Mouse (Mus musculus): Measurements from ENCODE around the gene Tcn2. TPM values are rescaled to one million over a fixed set of nuclear protein-coding genes. Genes with fewer than 3 reads are reported as not detected.
A peak's percentile ranks its signal among the peaks of the same experiment; 100 is the strongest.

Tcn2 gene
- total and polyA plus RNA-seq, 3 experiments = 1.3 to 8.6 (median 2.5) TPM

- Histone ChIP-seq H3K4me2 (ENCODE audit: insufficient read depth, low read depth, poor library complexity, severe bottlenecking) (no peak overlapping the region), H3K36me3 (replicated peaks in 1 of 2; ENCODE audit: control insufficient read depth in 1 of 2, insufficient read depth in 1 of 2, low read length in 1 of 2) (no peaks in the 10 kb centered on the region), H3K27me3 (replicated peaks) (peaks cover 54% of the 10 kb centered on the region), H3K4me1 (ENCODE audit: control insufficient read depth in 1 of 2, insufficient read depth in 2 of 2) (0 out of 4 replicates have a peak, but pooled peaks cover 0 to under 1% of the 10 kb centered on the region in 2 experiments), H3K79me2 (replicated peaks; ENCODE audit: control insufficient read depth, extremely low read depth, insufficient read depth, poor library complexity, severe bottlenecking) (no peaks in the 10 kb centered on the region), H3K9ac (ENCODE audit: insufficient read depth, low read depth) (no peak overlapping the region), H3K9me3 (replicated peaks; ENCODE audit: low read length) (no peaks in the 10 kb centered on the region), H3K4me3 (replicated peaks in 1 of 3; ENCODE audit: low read depth in 2 of 3, low read length in 2 of 3, poor library complexity in 1 of 3) (no peak overlapping the region), H3K27ac (ENCODE audit: insufficient read depth, low read depth) (no peak overlapping the region)
- in situ Hi-C loops (cut with MboI; ENCODE audit: low pct_ligation_motif_present, low pct_unique_long_range_greater_than_20kb, low sequenced_read_pairs) = loop anchor here (25.0 kb wide), 1 partner anchor 385 kb away; the partner anchor contains the start of gene Smtn
- no peak for TF ChIP-seq SIN3A (IDR thresholded peaks at IDR 0.05; ENCODE audit: low read length)
- no peak for TF ChIP-seq NRF1 (IDR thresholded peaks at IDR 0.05; ENCODE audit: low read depth, low read length)
- TF ChIP-seq GABPA (IDR thresholded peaks at IDR 0.05; ENCODE audit: insufficient replicate concordance, low read depth, low read length) = no peak
- no peak for DNase-seq (ENCODE audit: extremely low read depth)
- dilution Hi-C loops (cut with MboI; ENCODE audit: extremely low pct_ligation_motif_present, extremely low pct_unique_long_range_greater_than_20kb, low sequenced_read_pairs) = no loop called here
Measured at GRCm38 (mm10) chr11:3922115-3922514, 9.8 kb downstream of the Tcn2 start.

- H3K9ac ChIP-seq (ENCODE audit: insufficient read depth, low read depth) = no peak overlapping the region
- in situ Hi-C loops (cut with MboI; ENCODE audit: low pct_ligation_motif_present, low pct_unique_long_range_greater_than_20kb, low sequenced_read_pairs) = loop anchor here (25.0 kb wide), 1 partner anchor 384 kb away; the partner anchor contains the start of gene Smtn
- dilution Hi-C loops (cut with MboI; ENCODE audit: extremely low pct_ligation_motif_present, extremely low pct_unique_long_range_greater_than_20kb, low sequenced_read_pairs) = no loop called here
Measured at GRCm38 (mm10) chr11:3921281-3921850, 10.6 kb downstream of the Tcn2 start.

DNA sequence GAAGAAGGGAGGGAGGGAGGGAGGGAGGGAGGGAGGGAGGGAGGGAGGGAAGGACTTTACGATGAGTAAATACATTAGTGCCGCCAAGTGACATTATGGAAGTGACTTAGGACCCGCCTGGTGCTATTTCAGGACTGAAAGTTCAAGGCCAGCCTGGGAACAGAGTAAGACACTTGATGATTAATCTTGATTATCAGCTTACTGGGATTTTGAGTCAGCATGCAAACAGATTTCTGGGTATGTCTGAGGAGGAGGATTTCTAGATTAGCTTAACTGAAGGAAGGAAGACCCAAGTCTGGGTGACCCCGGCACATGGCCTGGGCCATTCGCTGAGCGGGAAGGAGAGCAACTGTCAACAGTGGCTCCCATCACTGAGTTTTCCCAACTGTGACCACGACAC is 11.5 kb downstream of the Tcn2 start:
- Histone ChIP-seq H3K9me3 (replicated peaks; ENCODE audit: low read length) (no peaks in the 10 kb centered on the region), H3K4me1 (ENCODE audit: control insufficient read depth in 1 of 2, insufficient read depth in 2 of 2) (peaks cover 7 to 10% of the 10 kb centered on the region in 2 experiments; a peak in 3 of 4 replicates), H3K36me3 (replicated peaks in 1 of 2; ENCODE audit: control insufficient read depth in 1 of 2, insufficient read depth in 1 of 2, low read length in 1 of 2) (no peaks in the 10 kb centered on the region), H3K27me3 (replicated peaks) (peaks cover 43% of the 10 kb centered on the region), H3K4me2 (ENCODE audit: insufficient read depth, low read depth, poor library complexity, severe bottlenecking) (no peak overlapping the region), H3K4me3 (replicated peaks in 1 of 3; ENCODE audit: low read depth in 2 of 3, low read length in 2 of 3, poor library complexity in 1 of 3) (no peak overlapping the region), H3K27ac (ENCODE audit: insufficient read depth, low read depth) (no peak overlapping the region), H3K9ac (ENCODE audit: insufficient read depth, low read depth) (no peak overlapping the region), H3K79me2 (replicated peaks; ENCODE audit: control insufficient read depth, extremely low read depth, insufficient read depth, poor library complexity, severe bottlenecking) (no peaks in the 10 kb centered on the region)
- in situ Hi-C loops (cut with MboI; ENCODE audit: low pct_ligation_motif_present, low pct_unique_long_range_greater_than_20kb, low sequenced_read_pairs) = loop anchor here (25.0 kb wide), 1 partner anchor 383 kb away; the partner anchor contains the start of gene Smtn
- dilution Hi-C loops (cut with MboI; ENCODE audit: extremely low pct_ligation_motif_present, extremely low pct_unique_long_range_greater_than_20kb, low sequenced_read_pairs) = no loop called here
- DNase-seq (ENCODE audit: extremely low read depth) = no peak
- no peak for TF ChIP-seq TCF12 (IDR thresholded peaks at IDR 0.05; ENCODE audit: low read depth, low read length)
- no peak for TF ChIP-seq RAD21 (IDR thresholded peaks at IDR 0.05; ENCODE audit: low read depth, low read length)
- TF ChIP-seq HCFC1 (IDR thresholded peaks at IDR 0.05; ENCODE audit: low read depth, low read length) = no peak
- no peak for TF ChIP-seq SMC3 (IDR thresholded peaks at IDR 0.05; ENCODE audit: low read depth, low read length)
- no peak for TF ChIP-seq NRF1 (IDR thresholded peaks at IDR 0.05; ENCODE audit: low read depth, low read length)
- TF ChIP-seq RCOR1 (conservative IDR thresholded peaks at IDR 0.05; ENCODE audit: low read depth, low read length) = no peak
- TF ChIP-seq NELFE (IDR thresholded peaks at IDR 0.05; ENCODE audit: low read depth, low read length) = no peak
- no peak for TF ChIP-seq MYC (IDR thresholded peaks at IDR 0.05; ENCODE audit: low read depth, low read length)
- no peak for TF ChIP-seq IRF4 (IDR thresholded peaks at IDR 0.05; ENCODE audit: low read depth, low read length)
- no peak for TF ChIP-seq KAT2A (IDR thresholded peaks at IDR 0.05; ENCODE audit: insufficient replicate concordance, low read length)
- TF ChIP-seq MAZ (IDR thresholded peaks at IDR 0.05; ENCODE audit: low read depth, low read length) = no peak
- no peak for TF ChIP-seq USF2 (conservative IDR thresholded peaks at IDR 0.05; ENCODE audit: low read depth, low read length)
- no peak for TF ChIP-seq MEF2A (IDR thresholded peaks at IDR 0.05; ENCODE audit: borderline replicate concordance, low read depth, low read length)
- no peak for TF ChIP-seq POLR2A (IDR thresholded peaks at IDR 0.05; ENCODE audit: low read depth, low read length)
- no peak for TF ChIP-seq ZC3H11A (IDR thresholded peaks at IDR 0.05; ENCODE audit: low read depth, low read length)

More at GRCm38 (mm10) chr11:3921281-3921850, 10.6 kb downstream of the Tcn2 start:
- Histone ChIP-seq H3K79me2 (replicated peaks; ENCODE audit: control insufficient read depth, extremely low read depth, insufficient read depth, poor library complexity, severe bottlenecking) (no peaks in the 10 kb centered on the region), H3K4me3 (replicated peaks in 1 of 3; ENCODE audit: low read depth in 2 of 3, low read length in 2 of 3, poor library complexity in 1 of 3) (no peak overlapping the region), H3K27ac (ENCODE audit: insufficient read depth, low read depth) (no peak overlapping the region), H3K36me3 (replicated peaks in 1 of 2; ENCODE audit: control insufficient read depth in 1 of 2, insufficient read depth in 1 of 2, low read length in 1 of 2) (no peaks in the 10 kb centered on the region), H3K4me1 (ENCODE audit: control insufficient read depth in 1 of 2, insufficient read depth in 2 of 2) (peaks cover 5 to 7% of the 10 kb centered on the region in 2 experiments; a peak in 3 of 4 replicates), H3K27me3 (replicated peaks) (peaks cover 48% of the 10 kb centered on the region), H3K4me2 (ENCODE audit: insufficient read depth, low read depth, poor library complexity, severe bottlenecking) (no peak overlapping the region), H3K9me3 (replicated peaks; ENCODE audit: low read length) (no peaks in the 10 kb centered on the region)
- no peak for TF ChIP-seq USF1 (IDR thresholded peaks at IDR 0.05; ENCODE audit: low read depth, low read length)
- TF ChIP-seq SIN3A (IDR thresholded peaks at IDR 0.05; ENCODE audit: low read length) = no peak
- no peak for TF ChIP-seq NELFE (IDR thresholded peaks at IDR 0.05; ENCODE audit: low read depth, low read length)
- TF ChIP-seq CHD1 (IDR thresholded peaks at IDR 0.05; ENCODE audit: low read depth, low read length) = no peak
- no peak for TF ChIP-seq IRF4 (IDR thresholded peaks at IDR 0.05; ENCODE audit: low read depth, low read length)
- no peak for TF ChIP-seq MEF2A (IDR thresholded peaks at IDR 0.05; ENCODE audit: borderline replicate concordance, low read depth, low read length)
- TF ChIP-seq JUND (conservative IDR thresholded peaks at IDR 0.05; ENCODE audit: low read depth, low read length) = no peak
- TF ChIP-seq BHLHE40 (IDR thresholded peaks at IDR 0.05; ENCODE audit: low read depth, low read length) = no peak
- TF ChIP-seq CTCF (conservative IDR thresholded peaks at IDR 0.05 in 1 of 2, IDR thresholded peaks at IDR 0.05 in 1 of 2; ENCODE audit: low read depth in 2 of 2, low read length in 2 of 2) = peak; percentile 87 to 96
- TF ChIP-seq HCFC1 (IDR thresholded peaks at IDR 0.05; ENCODE audit: low read depth, low read length) = no peak
- no peak for TF ChIP-seq POLR2AphosphoS2 (IDR thresholded peaks at IDR 0.05; ENCODE audit: low read depth, low read length)
- TF ChIP-seq RCOR1 (conservative IDR thresholded peaks at IDR 0.05; ENCODE audit: low read depth, low read length) = no peak
- TF ChIP-seq RAD21 (IDR thresholded peaks at IDR 0.05; ENCODE audit: low read depth, low read length) = peak; percentile 57
- no peak for TF ChIP-seq CHD2 (IDR thresholded peaks at IDR 0.05; ENCODE audit: low read length)
- no peak for TF ChIP-seq NRF1 (IDR thresholded peaks at IDR 0.05; ENCODE audit: low read depth, low read length)
- TF ChIP-seq PAX5 (IDR thresholded peaks at IDR 0.05; ENCODE audit: low read length) = no peak
- no peak for TF ChIP-seq USF2 (conservative IDR thresholded peaks at IDR 0.05; ENCODE audit: low read depth, low read length)
- peak; percentile 46 for TF ChIP-seq SMC3 (IDR thresholded peaks at IDR 0.05; ENCODE audit: low read depth, low read length)
- TF ChIP-seq MAFK (IDR thresholded peaks at IDR 0.05; ENCODE audit: insufficient replicate concordance, low read length) = no peak
- TF ChIP-seq MYC (IDR thresholded peaks at IDR 0.05; ENCODE audit: low read depth, low read length) = no peak
- no peak for TF ChIP-seq POLR2A (IDR thresholded peaks at IDR 0.05; ENCODE audit: low read depth, low read length)
- no peak for TF ChIP-seq ZNF384 (IDR thresholded peaks at IDR 0.05; ENCODE audit: low read depth, low read length)
- DNase-seq (ENCODE audit: extremely low read depth) = peak; percentile 66

All from CH12.LX (cell line).